In the genomic region with DNA sequence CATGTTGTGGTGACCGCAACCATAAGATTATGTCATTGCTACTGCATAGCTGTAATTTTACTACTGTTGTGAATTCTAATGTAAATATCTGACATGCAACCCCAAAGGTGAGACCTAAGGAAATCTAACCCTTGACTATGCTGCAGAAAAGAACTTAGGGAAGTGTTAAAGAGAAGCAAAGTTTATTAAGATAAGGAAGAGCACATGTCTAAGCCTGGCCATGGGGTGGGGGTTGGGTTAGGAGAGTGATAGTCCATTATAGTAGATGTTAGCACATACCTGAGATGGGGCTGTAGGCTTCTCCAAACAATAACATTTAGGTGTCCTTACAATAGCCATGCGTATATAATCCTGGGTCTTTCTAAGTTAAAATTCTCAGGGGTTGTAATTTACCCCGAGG, we compare ENCODE assay signal across 25 mouse cellular contexts. TPM values are rescaled to one million over a fixed set of nuclear protein-coding genes. Genes with fewer than 3 reads are reported as not detected.
"Had no signal": no experiment of that assay in that cellular context is flagged by ENCODE, and none has a peak within 500 bp of the region (broad histone marks: within the 10 kb centered on the region; RNA-seq: fewer than 3 reads in every experiment).

No protein-coding gene starts in this region.

- H3K4me3 ChIP-seq: embryonic facial prominence, embryonic 10.5 days; embryonic facial prominence, embryonic 12.5 days; embryonic facial prominence, embryonic 13.5 days; embryonic facial prominence, embryonic 15.5 days; erythroblast, embryonic 14.5 days; forebrain, embryonic 10.5 days; forebrain, embryonic 12.5 days; forebrain, embryonic 13.5 days; forebrain, embryonic 15.5 days; gastrocnemius, adult 2 months; heart, adult 2 months had no signal

- H3K9me3 ChIP-seq: embryonic facial prominence, embryonic 10.5 days; embryonic facial prominence, embryonic 12.5 days; embryonic facial prominence, embryonic 13.5 days; embryonic facial prominence, embryonic 15.5 days; forebrain, embryonic 10.5 days; forebrain, embryonic 12.5 days; forebrain, embryonic 13.5 days; forebrain, embryonic 15.5 days had no signal

- H3K36me3 ChIP-seq: embryonic facial prominence, embryonic 10.5 days; embryonic facial prominence, embryonic 12.5 days; embryonic facial prominence, embryonic 13.5 days; embryonic facial prominence, embryonic 15.5 days; forebrain, embryonic 10.5 days; forebrain, embryonic 12.5 days; forebrain, embryonic 15.5 days had no signal

- H3K27ac ChIP-seq: embryonic facial prominence, embryonic 10.5 days; embryonic facial prominence, embryonic 12.5 days; embryonic facial prominence, embryonic 13.5 days; embryonic facial prominence, embryonic 15.5 days; forebrain, embryonic 10.5 days; forebrain, embryonic 12.5 days; forebrain, embryonic 13.5 days; forebrain, embryonic 15.5 days; gastrocnemius, adult 2 months; heart, adult 2 months had no signal

- H3K27me3 ChIP-seq: embryonic facial prominence, embryonic 12.5 days; embryonic facial prominence, embryonic 13.5 days; embryonic facial prominence, embryonic 15.5 days; forebrain, embryonic 12.5 days; forebrain, embryonic 13.5 days; forebrain, embryonic 15.5 days had no signal

- DNase-seq: cerebellum, adult 9-10 months; cerebellum, adult 9-11 months; cerebellum, postnatal 10 days; cerebellum, postnatal 14 days; cerebellum, postnatal 25 days; cerebellum, postnatal 36 days; embryo, embryonic 11 days; forebrain, postnatal 0 days; gastrocnemius, adult 2 months; gastrocnemius, postnatal 10 days; gastrocnemius, postnatal 14 days; gastrocnemius, postnatal 25 days; gastrocnemius, postnatal 36 days; heart, adult 11 months; heart, adult 18-20 months; heart, adult 2 months had no signal

- H3K9ac ChIP-seq: embryonic facial prominence, embryonic 12.5 days; embryonic facial prominence, embryonic 13.5 days; embryonic facial prominence, embryonic 15.5 days; forebrain, embryonic 12.5 days; forebrain, embryonic 13.5 days; forebrain, embryonic 15.5 days; forebrain, postnatal 0 days had no signal

RNA-seq across cellular contexts. Expression of a gene that starts 39.0 kb away (rescaled TPM):
- polyA plus RNA-seq: erythroblast, embryonic 14.5 days had no signal
